Mouse (Mus musculus) stomach, postnatal 0 days (tissue): Measurements from ENCODE around the gene Hist2h3c1. TPM values are rescaled to one million over a fixed set of nuclear protein-coding genes. Genes with fewer than 3 reads are reported as not detected.
"Not testable (repeated sequence)": the region's sequence is repeated elsewhere in the genome, so short reads cannot be mapped to it uniquely, and the experiment has no call there.

Source experiments
- ATAC-seq: fragments of 200-750 bp; cut with Nextera tagmentation; 2 replicates; pipeline ENCODE4 v1.8.0; 2017; ENCODE audit not compliant: low FRiP score, low TSS enrichment
- DNase-seq: peaks from one replicate; pipeline ENCODE4 v3.0.0-alpha.2; 2016; ENCODE audit warnings: low spot score
- H3K27ac ChIP-seq: fragments of 300-500 bp; sonication (generic); replicated peaks from 2 replicates; pipeline ENCODE4 v1.5.1; 2014; ENCODE audit warnings: mild to moderate bottlenecking, control low read depth
- H3K27me3 ChIP-seq: fragments of 300-500 bp; sonication (generic); 2 replicates; pipeline ENCODE4 v1.6.1; 2014; ENCODE audit warnings: low read length; ENCODE audit not compliant: control insufficient read depth, insufficient read depth
- H3K36me3 ChIP-seq: fragments of 300-500 bp; sonication (generic); 2 replicates; pipeline ENCODE4 v1.6.1; 2014; ENCODE audit warnings: low read length, mixed read lengths; ENCODE audit not compliant: control insufficient read depth, insufficient read depth
- H3K4me1 ChIP-seq: fragments of 300-500 bp; sonication (generic); replicated peaks from 2 replicates; pipeline ENCODE4 v1.6.1; 2014; ENCODE audit warnings: antibody characterized with exemption; ENCODE audit not compliant: control insufficient read depth, insufficient read depth
- H3K4me2 ChIP-seq: fragments of 300-500 bp; sonication (generic); replicated peaks from 2 replicates; pipeline ENCODE4 v1.6.1; 2014; ENCODE audit warnings: low read depth, mild to moderate bottlenecking, control low read depth, moderate library complexity
- H3K4me3 ChIP-seq: fragments of 300-500 bp; sonication (generic); 2 replicates; pipeline ENCODE4 v1.5.1; 2014; ENCODE audit warnings: low read depth, low read length, control low read depth
- H3K9ac ChIP-seq: fragments of 300-500 bp; sonication (generic); 2 replicates; pipeline ENCODE4 v1.6.1; 2014; ENCODE audit warnings: mild to moderate bottlenecking, low read length, control low read depth, mixed read lengths
- H3K9me3 ChIP-seq: fragments of 300-500 bp; sonication (generic); 2 replicates; pipeline ENCODE4 v1.6.1; 2016; ENCODE audit warnings: low read length; ENCODE audit not compliant: control insufficient read depth
- CTCF ChIP-seq: IDR thresholded peaks from 2 replicates; pipeline ENCODE4 v1.5.1; 2016; ENCODE audit warnings: antibody characterized with exemption, low read depth, mild to moderate bottlenecking, moderate library complexity
- EP300 ChIP-seq: optimal IDR thresholded peaks from 2 replicates; pipeline ENCODE3; 2016; ENCODE audit warnings: antibody characterized with exemption
- WGBS: fragments of 180-500 bp; shearing (Covaris S2); extraction: QIAGEN DNeasy Blood & Tissue Kit; methylation state at CpG from one replicate; pipeline ENCODE4 v1.1.7; 2014; 5-methylcytosine and 5-hydroxymethylcytosine counted together
- polyA plus RNA-seq: library from polyadenylated mRNA; unstranded; fragments of >200 nt; fragmentation: Nextera tagmentation; extraction: Ambion mirVana; gene quantifications from 2 replicates; pipeline ENCODE4 v1.2.1, GENCODE M21; 2015

The Hist2h3c1 gene
- 0.44 and 1.2 TPM in 2 replicates for polyA plus RNA-seq

DNA sequence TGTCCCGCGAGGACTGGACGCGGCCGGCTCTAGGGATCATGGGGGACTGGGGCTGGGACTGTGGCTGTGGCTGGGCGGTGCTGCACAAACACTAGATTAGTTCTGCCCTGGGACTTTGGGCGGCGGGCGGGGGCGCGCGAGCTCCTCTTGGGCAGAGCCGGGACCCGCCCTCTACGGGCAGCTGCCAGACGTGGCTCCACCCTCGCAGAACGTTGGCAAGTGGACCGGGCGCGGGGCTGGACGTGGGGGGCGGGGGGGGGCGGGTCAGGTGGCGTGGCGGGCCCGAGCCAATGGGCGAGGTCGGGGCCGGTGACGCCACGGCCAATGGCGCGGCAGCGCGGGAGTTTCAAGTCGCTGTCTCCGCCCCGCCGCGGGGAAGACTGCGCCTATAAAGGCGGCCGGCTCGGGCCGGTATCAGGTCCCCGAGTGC is at the start of gene Hist2h3c1:
TSS of gene Hist2h3c1 (plus strand) at position 259 of the 430 bp plus-strand sequence.
- H3K36me3 ChIP-seq, H3K27me3 ChIP-seq, DNase-seq, H3K4me1 ChIP-seq, H3K27ac ChIP-seq, H3K9me3 ChIP-seq: not testable (repeated sequence)
- WGBS = 0% methylated on average over 5 of the region's 47 CpGs
- peak within 1 kb of the TSS; percentile 41 for H3K4me2 ChIP-seq
- H3K4me3 ChIP-seq = peak within 1 kb of the TSS; percentile 23
- peak within 1 kb of the TSS; percentile 45; the same call in 1 of the 2 replicates for H3K9ac ChIP-seq
- peak; percentile 95 for ATAC-seq

DNA sequence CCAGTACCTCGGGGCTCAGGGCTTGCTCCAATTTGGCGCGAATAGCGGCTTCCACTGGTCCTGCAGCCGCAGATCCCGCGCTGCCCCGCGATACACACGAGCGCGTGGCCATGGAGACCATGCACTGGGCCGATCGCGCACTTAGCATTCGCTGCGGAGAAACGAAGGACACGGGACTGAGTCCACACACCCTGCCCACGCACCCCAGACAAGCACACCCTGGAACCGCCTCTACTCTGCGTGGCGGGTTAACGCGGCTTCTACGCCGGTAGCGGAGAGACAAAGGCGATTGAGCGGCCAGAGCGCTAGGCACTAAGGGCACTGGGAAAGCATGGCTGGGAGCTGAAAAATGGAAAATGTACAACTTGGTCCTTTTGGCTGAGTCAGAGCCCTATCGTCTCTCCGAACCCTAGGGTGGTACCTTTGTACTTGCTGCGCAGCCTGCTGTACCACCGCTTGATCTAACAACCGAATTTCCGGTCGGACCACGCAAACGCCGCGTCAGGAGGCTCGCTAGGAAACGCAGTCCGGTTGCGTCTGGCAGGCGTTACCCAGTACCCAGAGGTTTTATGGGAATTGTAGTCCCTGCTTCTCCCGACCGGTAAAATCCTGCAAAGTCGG is 49.2 kb upstream of the Hist2h3c1 start:
- Histone ChIP-seq H3K27ac (peak overlapping the region; percentile 92), H3K4me1 (peaks cover 9% of the 10 kb centered on the region), H3K4me3 (peak overlapping the region; percentile 58), H3K27me3 (no peaks in the 10 kb centered on the region), H3K36me3 (no peaks in the 10 kb centered on the region), H3K9me3 (no peaks in the 10 kb centered on the region), H3K9ac (peak overlapping the region; percentile 72), H3K4me2 (peak overlapping the region; percentile 87)
- peak; percentile 33; the same call in 1 of the 2 replicates for TF ChIP-seq CTCF
- no peak for TF ChIP-seq EP300
- ATAC-seq = peak; percentile 91
- WGBS = under 1% methylated on average over 50 of the region's 50 CpGs
- DNase-seq = peak; percentile 87

DNA sequence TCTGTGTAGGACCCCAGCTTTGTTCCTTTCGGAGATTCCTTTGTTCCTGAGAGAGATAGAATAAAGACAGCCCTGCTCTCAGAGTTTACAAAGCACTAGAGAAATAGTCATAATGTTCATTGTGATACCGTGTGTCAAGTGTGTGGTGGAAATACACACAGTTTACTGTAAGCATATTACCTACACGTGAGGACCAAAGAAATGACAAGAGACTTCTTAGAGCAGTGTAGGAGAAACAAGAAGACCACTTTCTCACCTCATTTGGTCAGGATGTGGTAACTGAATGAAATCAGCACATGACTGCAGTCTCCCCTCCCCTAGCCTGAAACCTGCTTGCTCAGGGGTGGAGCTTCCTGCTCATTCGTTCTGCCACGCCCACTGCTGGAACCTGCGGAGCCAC is 48.3 kb upstream of the Hist2h3c1 start:
- H3K4me3 ChIP-seq = peak overlapping the region; percentile 58; the same call in 1 of the 2 replicates
- ATAC-seq = peak; percentile 24
- no peak for TF ChIP-seq CTCF
- no peaks in the 10 kb centered on the region for H3K9me3 ChIP-seq
- H3K4me2 ChIP-seq = peak overlapping the region; percentile 87
- H3K27ac ChIP-seq = peak overlapping the region; percentile 65
- H3K36me3 ChIP-seq = no peaks in the 10 kb centered on the region
- under 1% methylated on average over 6 of the region's 6 CpGs for WGBS
- H3K4me1 ChIP-seq = peaks cover 9% of the 10 kb centered on the region
- no peaks in the 10 kb centered on the region for H3K27me3 ChIP-seq
- no peak overlapping the region for H3K9ac ChIP-seq
- DNase-seq = no peak

- not testable (repeated sequence) for ATAC-seq, H3K4me1 ChIP-seq, H3K4me2 ChIP-seq, DNase-seq, H3K9ac ChIP-seq, H3K27ac ChIP-seq, H3K36me3 ChIP-seq, H3K27me3 ChIP-seq, H3K9me3 ChIP-seq, H3K4me3 ChIP-seq
- WGBS = 30% methylated on average over 6 of the region's 8 CpGs
Measured at GRCm38 (mm10) chr3:96198601-96199251, 47.8 kb upstream of the Hist2h3c1 start.

DNA sequence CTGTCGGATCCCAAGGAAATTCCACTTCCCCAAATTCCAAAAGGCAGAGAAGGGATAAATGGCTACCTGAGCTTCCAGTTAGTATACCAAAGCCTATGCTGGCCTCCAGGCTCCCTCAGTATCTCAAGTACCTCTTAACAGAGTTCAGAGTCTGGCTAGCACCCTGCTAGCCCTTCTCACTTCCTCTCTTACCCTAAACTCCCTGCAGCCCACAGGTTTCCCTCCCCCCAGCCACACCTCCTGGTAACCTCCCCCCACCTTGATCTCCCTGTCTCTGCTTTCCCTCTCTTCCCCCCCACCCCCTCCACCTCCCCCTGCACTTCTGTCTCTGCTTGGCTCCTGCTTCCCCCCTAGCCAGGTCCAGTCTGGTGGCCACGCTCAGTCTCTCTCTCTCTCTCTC is 46.8 kb upstream of the Hist2h3c1 start:
- no peak for ATAC-seq
- WGBS = 58% methylated on average over 2 of the region's 2 CpGs
- no peak overlapping the region for H3K9ac ChIP-seq
- no peaks in the 10 kb centered on the region for H3K9me3 ChIP-seq
- H3K27ac ChIP-seq = no peak overlapping the region
- TF ChIP-seq EP300 = no peak
- TF ChIP-seq CTCF = no peak
- H3K4me1 ChIP-seq = peaks cover 9% of the 10 kb centered on the region
- no peaks in the 10 kb centered on the region for H3K27me3 ChIP-seq
- DNase-seq = no peak
- no peaks in the 10 kb centered on the region for H3K36me3 ChIP-seq
- no peak overlapping the region for H3K4me3 ChIP-seq
- no peak overlapping the region for H3K4me2 ChIP-seq

- Histone ChIP-seq H3K4me3 (no peak overlapping the region), H3K27ac (no peak overlapping the region), H3K9me3 (no peaks in the 10 kb centered on the region), H3K4me2 (no peak overlapping the region), H3K9ac (no peak overlapping the region), H3K4me1 (no peaks in the 10 kb centered on the region), H3K27me3 (no peaks in the 10 kb centered on the region), H3K36me3 (no peaks in the 10 kb centered on the region)
- TF ChIP-seq EP300 = no peak
- peak; percentile 59 for TF ChIP-seq CTCF
- ATAC-seq (no peak), DNase-seq (no peak)
- 59% methylated on average over 3 of the region's 3 CpGs for WGBS
Measured at GRCm38 (mm10) chr3:96207819-96208218, 38.7 kb upstream of the Hist2h3c1 start.
